Mouse (Mus musculus) heart, postnatal 14 days (tissue): ENCODE data around the gene Zfp13. TPM values are rescaled to one million over a fixed set of nuclear protein-coding genes. Genes with fewer than 3 reads are reported as not detected.
"Not testable (repeated sequence)": the region's sequence is repeated elsewhere in the genome, so short reads cannot be mapped to it uniquely, and the experiment has no call there.

Experiments
- DNase-seq, 2 experiments: peaks; one replicate each; pipeline ENCODE4 v3.0.0; 2021 to 2022
- intact Hi-C: fragments of 180-260 bp; cut with DNase I; formaldehyde crosslinking; loops from one replicate; pipeline ENCODE4 v1.15.1; 2025
- total RNA-seq, 2 experiments: library from RNA; stranded (reverse); gene quantifications; 2 replicates each; pipeline ENCODE4 v1.2.3; 2021

Zfp13 gene
- total RNA-seq, 2 experiments from 2014 or later = 4.3 to 5.0 TPM

- intact Hi-C loops = no loop called here
- no peak for DNase-seq
Measured at GRCm38 (mm10) chr17:23539608-23540007, 59.7 kb downstream of the Zfp13 start.

- intact Hi-C loops = no loop called here
Measured at GRCm38 (mm10) chr17:23538299-23539015, 60.8 kb downstream of the Zfp13 start.

GRCm38 (mm10) chr17:23537554-23538255 lies 61.6 kb downstream of the Zfp13 start:
- intact Hi-C loops = no loop called here
- no peak for DNase-seq

More at GRCm38 (mm10) chr17:23538299-23539015, 60.8 kb downstream of the Zfp13 start:
- no peak for DNase-seq

- intact Hi-C loops, DNase-seq: not testable (repeated sequence)
Measured at GRCm38 (mm10) chr17:23535046-23535788, 64.1 kb downstream of the Zfp13 start.

GRCm38 (mm10) chr17:23533591-23534490 lies 65.4 kb downstream of the Zfp13 start:
- DNase-seq, intact Hi-C loops: not testable (repeated sequence)

- DNase-seq, intact Hi-C loops: not testable (repeated sequence)
Measured at GRCm38 (mm10) chr17:23531408-23531807, 67.9 kb downstream of the Zfp13 start.

Other genes starting within 250 kb of the Zfp13 start
- not detected for gene Vmn2r116, start 214.9 kb downstream of the Zfp13 start, total RNA-seq
- gene Vmn2r117, start 119.8 kb downstream of the Zfp13 start, total RNA-seq = not detected
- gene Zfp213, start 35.2 kb downstream of the Zfp13 start, total RNA-seq = 1 to 10 TPM; 4.9 to 5.8 TPM
- gene Zscan10, start 1.4 kb upstream of the Zfp13 start, total RNA-seq = not detected
- under 1 TPM; 0.10 to 0.24 TPM for gene Mmp25, start 45.8 kb upstream of the Zfp13 start, total RNA-seq
- not detected for gene Bicdl2, start 61.0 kb upstream of the Zfp13 start, total RNA-seq
- 100 to 1,000 TPM; 186 to 198 TPM for gene Hcfc1r1, start 74.1 kb upstream of the Zfp13 start, total RNA-seq
- gene Thoc6, start 74.4 kb upstream of the Zfp13 start, total RNA-seq = 10 to 100 TPM; 13.5 to 15.9 TPM
- gene Tnfrsf12a, start 78.0 kb upstream of the Zfp13 start, total RNA-seq = 10 to 100 TPM; 43.8 to 76.5 TPM
- gene Cldn6, start 79.8 kb upstream of the Zfp13 start, total RNA-seq = not detected
- not detected for gene Cldn9, start 84.5 kb upstream of the Zfp13 start, total RNA-seq
- gene 1520401A03Rik, start 123.3 kb upstream of the Zfp13 start, total RNA-seq = not detected
- 1 to 10 TPM; 3.1 to 3.6 TPM for gene Pkmyt1, start 126.8 kb upstream of the Zfp13 start, total RNA-seq
- gene Paqr4, start 141.4 kb upstream of the Zfp13 start, total RNA-seq = 10 to 100 TPM; 21.8 to 23.4 TPM
- not detected for gene Kremen2, start 146.3 kb upstream of the Zfp13 start, total RNA-seq
- 10 to 100 TPM; 30.2 to 30.8 TPM for gene Flywch1, start 172.1 kb upstream of the Zfp13 start, total RNA-seq
- gene Flywch2, start 186.6 kb upstream of the Zfp13 start, total RNA-seq = 1 to 10 TPM; 1.6 TPM
- gene Srrm2, start 191.0 kb upstream of the Zfp13 start, total RNA-seq = 100 to 1,000 TPM; 192 to 227 TPM
- 100 to 1,000 TPM; 339 to 355 TPM for gene Elob, start 229.6 kb upstream of the Zfp13 start, total RNA-seq
- gene Prss33, start 236.6 kb upstream of the Zfp13 start, total RNA-seq = not detected
- not detected for gene Prss32, start 244.4 kb upstream of the Zfp13 start, total RNA-seq
- gene Prss41, start 244.7 kb upstream of the Zfp13 start, total RNA-seq = not detected